Mouse (Mus musculus) left cerebral cortex, adult 18-20 months (tissue): ENCODE data around the gene Smim5. TPM values are rescaled to one million over a fixed set of nuclear protein-coding genes. Genes with fewer than 3 reads are reported as not detected.

Source experiments
- DNase-seq, 2 experiments: peaks; one replicate each; pipeline ENCODE4 v3.0.0; 2021 to 2022; ENCODE audit warnings: low spot score in 2 of 2, mixed read lengths in 1 of 2
- total RNA-seq, 2 experiments: library from RNA; stranded (reverse); gene quantifications; 2 replicates each; pipeline ENCODE4 v1.2.3; 2021

Gene Smim5
- total RNA-seq, 2 experiments from 2014 or later = 0.54 TPM; not detected in 1

GRCm38 (mm10) chr11:115894755-115895520 lies 4.8 kb upstream of the Smim5 start:
- DNase-seq = no peak

- no peak for DNase-seq
Observed at GRCm38 (mm10) chr11:115898446-115898845, 1.3 kb upstream of the Smim5 start.

GRCm38 (mm10) chr11:115898886-115899285 lies 880 bp upstream of the Smim5 start:
- peak; percentile 32 to 51 for DNase-seq

GRCm38 (mm10) chr11:115900561-115901337 lies 983 bp downstream of the Smim5 start:
- no peak for DNase-seq

GRCm38 (mm10) chr11:115901338-115902161 lies 1.8 kb downstream of the Smim5 start:
- DNase-seq = no peak

GRCm38 (mm10) chr11:115902177-115902576 lies 2.4 kb downstream of the Smim5 start:
- no peak for DNase-seq

GRCm38 (mm10) chr11:115902831-115903230 lies 3.1 kb downstream of the Smim5 start:
- DNase-seq = no peak

- DNase-seq = no peak
Observed at GRCm38 (mm10) chr11:115903384-115904230, 3.8 kb downstream of the Smim5 start.

- DNase-seq = no peak
Observed at GRCm38 (mm10) chr11:115904231-115904955, 4.6 kb downstream of the Smim5 start.

- DNase-seq = peak; percentile 27 to 39
Observed at GRCm38 (mm10) chr11:115904956-115905790, 5.4 kb downstream of the Smim5 start.

GRCm38 (mm10) chr11:115906116-115906515 lies 6.3 kb downstream of the Smim5 start:
- no peak for DNase-seq

GRCm38 (mm10) chr11:115906521-115906920 lies 6.8 kb downstream of the Smim5 start:
- DNase-seq = no peak

GRCm38 (mm10) chr11:115911134-115911561 lies 11.4 kb downstream of the Smim5 start:
- DNase-seq = no peak

GRCm38 (mm10) chr11:115911632-115912376 lies 12.0 kb downstream of the Smim5 start, which contains the start of gene Smim6:
Smim6 (plus strand) TSS chr11:115912017.
- DNase-seq = no peak

- DNase-seq = no peak
Observed at GRCm38 (mm10) chr11:115916579-115916978, 16.8 kb downstream of the Smim5 start.

- DNase-seq = no peak
Observed at GRCm38 (mm10) chr11:115918637-115919036, 18.9 kb downstream of the Smim5 start.

GRCm38 (mm10) chr11:115919073-115919472 lies 19.3 kb downstream of the Smim5 start:
- DNase-seq = no peak
